Mouse (Mus musculus): ENCODE measurements around the gene Pbrm1.

GRCm38 (mm10) chr14:31135495-31136410, 116.8 kb downstream of the Pbrm1 start:
- TF ChIP-seq EP300 (optimal IDR thresholded peaks at IDR 0.05), result no peak
- no peak for TF ChIP-seq CTCF (IDR thresholded peaks at IDR 0.05; ENCODE audit: low read depth)

Measured in stomach, postnatal 0 days (tissue).